Mouse (Mus musculus): Measurements from ENCODE around the gene Usp43.

Gene Usp43

GRCm38 (mm10) chr11:67921827-67922754, at the start of gene Usp43:
Gene Usp43 (minus strand): TSS chr11:67922153.
- DNase-seq: peak; percentile 84

- DNase-seq: no peak
Measured at GRCm38 (mm10) chr11:67967831-67968230, 45.9 kb upstream of the Usp43 start.

GRCm38 (mm10) chr11:67965905-67966878, 44.2 kb upstream of the Usp43 start, which contains the start of gene Stx8:
Gene Stx8 (plus strand): TSS chr11:67966193.
- DNase-seq: peak; percentile 98

GRCm38 (mm10) chr11:67965242-67965883, 43.4 kb upstream of the Usp43 start, which contains the start of gene Cfap52:
Gene Cfap52 (minus strand): TSS chr11:67965651.
- peak; percentile 83 for DNase-seq

- no peak for DNase-seq
Measured at GRCm38 (mm10) chr11:67964110-67964509, 42.2 kb upstream of the Usp43 start.

- no peak for DNase-seq
Measured at GRCm38 (mm10) chr11:67954413-67954812, 32.5 kb upstream of the Usp43 start.

GRCm38 (mm10) chr11:67953604-67954003, 31.7 kb upstream of the Usp43 start:
- DNase-seq: no peak

- no peak for DNase-seq
Measured at GRCm38 (mm10) chr11:67949475-67949874, 27.5 kb upstream of the Usp43 start.

- no peak for DNase-seq
Measured at GRCm38 (mm10) chr11:67948229-67948628, 26.3 kb upstream of the Usp43 start.

GRCm38 (mm10) chr11:67932156-67932555, 10.2 kb upstream of the Usp43 start:
- no peak for DNase-seq

GRCm38 (mm10) chr11:67926348-67927055, 4.5 kb upstream of the Usp43 start:
- DNase-seq: no peak

- DNase-seq: no peak
Measured at GRCm38 (mm10) chr11:67925000-67925399, 3.0 kb upstream of the Usp43 start.

- DNase-seq: no peak
Measured at GRCm38 (mm10) chr11:67923720-67924119, 1.8 kb upstream of the Usp43 start.

- DNase-seq: peak; percentile 83
Measured at GRCm38 (mm10) chr11:67922755-67923125, 787 bp upstream of the Usp43 start.

GRCm38 (mm10) chr11:67921091-67921826, 694 bp downstream of the Usp43 start:
- DNase-seq: peak; percentile 58

- no peak for DNase-seq
Measured at GRCm38 (mm10) chr11:67920226-67920960, 1.6 kb downstream of the Usp43 start.

- no peak for DNase-seq
Measured at GRCm38 (mm10) chr11:67919593-67919992, 2.4 kb downstream of the Usp43 start.

GRCm38 (mm10) chr11:67917126-67917525, 4.8 kb downstream of the Usp43 start:
- no peak for DNase-seq

- DNase-seq: no peak
Measured at GRCm38 (mm10) chr11:67911074-67911473, 10.9 kb downstream of the Usp43 start.

GRCm38 (mm10) chr11:67903756-67904155, 18.2 kb downstream of the Usp43 start:
- no peak for DNase-seq

Measured in lung, postnatal 14 days (tissue).